Mouse (Mus musculus): Measurements from ENCODE around the gene Surf1. TPM values are rescaled to one million over a fixed set of nuclear protein-coding genes. Genes with fewer than 3 reads are reported as not detected.

Surf1 gene
- polyA plus RNA-seq, 1 experiment from 2014 or later: 55.0 TPM

- H3K27me3 ChIP-seq: no peaks in the 10 kb centered on the region
- H3K9me3 ChIP-seq (replicated peaks): no peaks in the 10 kb centered on the region
- WGBS: 2% methylated on average over 13 of the region's 13 CpGs
- H3K4me3 ChIP-seq: peak overlapping the region; percentile 76
- H3K36me3 ChIP-seq: peaks cover 74% of the 10 kb centered on the region
- peak overlapping the region; percentile 76 for H3K9ac ChIP-seq
- peak overlapping the region; percentile 73 for H3K27ac ChIP-seq
- ATAC-seq (ENCODE audit: low FRiP score): no peak
- peaks cover 43% of the 10 kb centered on the region for H3K4me1 ChIP-seq
- H3K4me2 ChIP-seq (replicated peaks): peak overlapping the region; percentile 99
These were observed 408 bp upstream of the Surf1 start for GRCm38 (mm10) chr2:26916738-26917137.

- no peaks in the 10 kb centered on the region for H3K9me3 ChIP-seq (replicated peaks)
- ATAC-seq (ENCODE audit: low FRiP score): no peak
- H3K36me3 ChIP-seq: peaks cover 53% of the 10 kb centered on the region
- 0 out of 2 replicates have a peak overlapping the region, but pooled peaks have one; percentile 99 for H3K4me2 ChIP-seq (replicated peaks)
- no peaks in the 10 kb centered on the region for H3K27me3 ChIP-seq
- no peak overlapping the region for H3K4me3 ChIP-seq
- no peak overlapping the region for H3K9ac ChIP-seq
- 66% methylated on average over 8 of the region's 8 CpGs for WGBS
- H3K27ac ChIP-seq: no peak overlapping the region
- H3K4me1 ChIP-seq: peaks cover 52% of the 10 kb centered on the region
These were observed 2.0 kb downstream of the Surf1 start for GRCm38 (mm10) chr2:26914148-26914941.

GRCm38 (mm10) chr2:26913416-26914147 lies 2.7 kb downstream of the Surf1 start:
- Histone ChIP-seq H3K9ac (no peak overlapping the region), H3K36me3 (peaks cover 46% of the 10 kb centered on the region), H3K4me1 (peaks cover 59% of the 10 kb centered on the region), H3K4me3 (no peak overlapping the region), H3K4me2 (replicated peaks) (no peak overlapping the region), H3K27ac (no peak overlapping the region), H3K9me3 (replicated peaks) (no peaks in the 10 kb centered on the region), H3K27me3 (no peaks in the 10 kb centered on the region)
- no peak for ATAC-seq (ENCODE audit: low FRiP score)
- 87% methylated on average over 17 of the region's 17 CpGs for WGBS

- WGBS: 70% methylated on average over 5 of the region's 5 CpGs
- peaks cover 44% of the 10 kb centered on the region for H3K36me3 ChIP-seq
- H3K27me3 ChIP-seq: no peaks in the 10 kb centered on the region
- H3K9me3 ChIP-seq (replicated peaks): no peaks in the 10 kb centered on the region
- no peak for ATAC-seq (ENCODE audit: low FRiP score)
- no peak overlapping the region for H3K27ac ChIP-seq
- H3K9ac ChIP-seq: peak overlapping the region; percentile 97
- H3K4me1 ChIP-seq: peaks cover 53% of the 10 kb centered on the region
- peak overlapping the region; percentile 100 for H3K4me2 ChIP-seq (replicated peaks)
- peak overlapping the region; percentile 90 for H3K4me3 ChIP-seq
These were observed 4.0 kb downstream of the Surf1 start for GRCm38 (mm10) chr2:26912253-26912770.

- Histone ChIP-seq H3K4me3 (peak overlapping the region; percentile 90), H3K9ac (peak overlapping the region; percentile 97), H3K4me2 (replicated peaks) (peak overlapping the region; percentile 100), H3K27me3 (no peaks in the 10 kb centered on the region), H3K4me1 (peaks cover 45% of the 10 kb centered on the region), H3K36me3 (peaks cover 53% of the 10 kb centered on the region), H3K9me3 (replicated peaks) (no peaks in the 10 kb centered on the region), H3K27ac (peak overlapping the region; percentile 89)
- 1% methylated on average over 37 of the region's 37 CpGs for WGBS
- ATAC-seq (ENCODE audit: low FRiP score): peak; percentile 60
These were observed 5.2 kb downstream of the Surf1 start for GRCm38 (mm10) chr2:26910994-26911765.

- Histone ChIP-seq H3K27me3 (no peaks in the 10 kb centered on the region), H3K9ac (peak within 1 kb of the TSS; percentile 97), H3K4me1 (peaks cover 41% of the 10 kb centered on the region), H3K27ac (peak within 1 kb of the TSS; percentile 89), H3K4me3 (peak within 1 kb of the TSS; percentile 90), H3K9me3 (replicated peaks) (no peaks in the 10 kb centered on the region), H3K4me2 (replicated peaks) (peak within 1 kb of the TSS; percentile 100), H3K36me3 (peaks cover 61% of the 10 kb centered on the region)
- peak; percentile 92 for ATAC-seq (ENCODE audit: low FRiP score)
- whole genome bisulfite sequencing: under 1% methylated on average over 73 of the region's 74 CpGs
These were observed 6.0 kb downstream of the Surf1 start, which contains the start of the genes Med22 and Rpl7a for GRCm38 (mm10) chr2:26910124-26910993. Gene Med22 (minus strand): TSS chr2:26910677. Gene Rpl7a (plus strand): TSS chr2:26910764.

GRCm38 (mm10) chr2:26909387-26909784 lies 6.9 kb downstream of the Surf1 start:
- Histone ChIP-seq H3K4me3 (peak overlapping the region; percentile 90), H3K27me3 (no peaks in the 10 kb centered on the region), H3K4me1 (peaks cover 32% of the 10 kb centered on the region), H3K27ac (peak overlapping the region; percentile 89; the same call in 1 of the 2 replicates), H3K9me3 (replicated peaks) (no peaks in the 10 kb centered on the region), H3K4me2 (replicated peaks) (peak overlapping the region; percentile 78), H3K9ac (peak overlapping the region; percentile 87), H3K36me3 (peaks cover 62% of the 10 kb centered on the region)
- ATAC-seq (ENCODE audit: low FRiP score): no peak

GRCm38 (mm10) chr2:26908710-26909386 lies 7.5 kb downstream of the Surf1 start:
- no peak for ATAC-seq (ENCODE audit: low FRiP score)
- Histone ChIP-seq H3K4me1 (peaks cover 35% of the 10 kb centered on the region), H3K9me3 (replicated peaks) (no peaks in the 10 kb centered on the region), H3K4me2 (replicated peaks) (peak overlapping the region; percentile 78), H3K4me3 (peak overlapping the region; percentile 90), H3K27me3 (no peaks in the 10 kb centered on the region), H3K27ac (no peak overlapping the region), H3K36me3 (peaks cover 56% of the 10 kb centered on the region), H3K9ac (peak overlapping the region; percentile 87)
- WGBS: 87% methylated on average over 18 of the region's 18 CpGs

- 0 out of 2 replicates have a peak overlapping the region, but pooled peaks have one; percentile 15 for H3K9ac ChIP-seq
- no peak overlapping the region for H3K4me2 ChIP-seq (replicated peaks)
- no peak overlapping the region for H3K4me3 ChIP-seq
- H3K36me3 ChIP-seq: peaks cover 40% of the 10 kb centered on the region
- peaks cover 37% of the 10 kb centered on the region for H3K4me1 ChIP-seq
- no peak for ATAC-seq (ENCODE audit: low FRiP score)
- H3K27me3 ChIP-seq: no peaks in the 10 kb centered on the region
- 71% methylated on average over 4 of the region's 4 CpGs for WGBS
- H3K27ac ChIP-seq: no peak overlapping the region
- H3K9me3 ChIP-seq (replicated peaks): no peaks in the 10 kb centered on the region
These were observed 9.2 kb downstream of the Surf1 start for GRCm38 (mm10) chr2:26907109-26907508.

- H3K36me3 ChIP-seq: peaks cover 33% of the 10 kb centered on the region
- WGBS: 92% methylated on average over 3 of the region's 3 CpGs
These were observed 9.9 kb downstream of the Surf1 start for GRCm38 (mm10) chr2:26906431-26906830.

More at GRCm38 (mm10) chr2:26906431-26906830, 9.9 kb downstream of the Surf1 start:
- peaks cover 37% of the 10 kb centered on the region for H3K4me1 ChIP-seq
- no peak overlapping the region for H3K27ac ChIP-seq
- no peak for ATAC-seq (ENCODE audit: low FRiP score)
- no peak overlapping the region for H3K9ac ChIP-seq
- no peaks in the 10 kb centered on the region for H3K27me3 ChIP-seq
- no peaks in the 10 kb centered on the region for H3K9me3 ChIP-seq (replicated peaks)
- H3K4me3 ChIP-seq: no peak overlapping the region
- H3K4me2 ChIP-seq (replicated peaks): no peak overlapping the region
